Mouse (Mus musculus) embryonic fibroblast, embryonic 13.5 days (primary cell): ENCODE data around the gene Lyzl6. TPM values are rescaled to one million over a fixed set of nuclear protein-coding genes. Genes with fewer than 3 reads are reported as not detected.

ENCODE experiments used
- H3K27ac ChIP-seq: 2 replicates; pipeline ENCODE4 v1.5.1; 2012; ENCODE audit warnings: low read length, control low read depth, inconsistent platforms; ENCODE audit not compliant: insufficient read depth
- H3K4me1 ChIP-seq: 2 replicates; pipeline ENCODE4 v1.6.1; 2011; ENCODE audit warnings: low read length; ENCODE audit not compliant: control insufficient read depth, insufficient read depth
- H3K4me3 ChIP-seq: 2 replicates; pipeline ENCODE4 v1.5.1; 2011; ENCODE audit warnings: mild to moderate bottlenecking, control low read depth, low read length; ENCODE audit not compliant: insufficient read depth
- CTCF ChIP-seq: IDR thresholded peaks from 2 replicates; pipeline ENCODE4 v1.5.1; 2011; ENCODE audit warnings: mild to moderate bottlenecking, control low read depth, low read length, moderate library complexity, borderline replicate concordance; ENCODE audit not compliant: insufficient read depth
- POLR2A ChIP-seq: IDR thresholded peaks from 2 replicates; pipeline ENCODE4 v1.6.1; 2011; ENCODE audit warnings: low read depth, mild to moderate bottlenecking, control low read depth, low read length, moderate library complexity
- polyA plus RNA-seq: library from polyadenylated mRNA; stranded (reverse); fragments of >200 nt; gene quantifications from 2 replicates; pipeline ENCODE4 v1.2.4, GENCODE M21; 2011; ENCODE audit warnings: low read depth; ENCODE audit not compliant: missing spikeins, insufficient read length

Lyzl6 gene
- polyA plus RNA-seq, 1 experiment: not detected

- TF ChIP-seq CTCF (no peak), POLR2A (no peak)
- no peaks in the 10 kb centered on the region for H3K4me1 ChIP-seq
- no peak overlapping the region for H3K4me3 ChIP-seq
- no peak overlapping the region for H3K27ac ChIP-seq
Measured at GRCm38 (mm10) chr11:103646301-103646700, 7.6 kb upstream of the Lyzl6 start.

- H3K4me1 ChIP-seq: no peaks in the 10 kb centered on the region
- no peak for TF ChIP-seq CTCF
- no peak for TF ChIP-seq POLR2A
- H3K27ac ChIP-seq: no peak overlapping the region
- no peak overlapping the region for H3K4me3 ChIP-seq
Measured at GRCm38 (mm10) chr11:103645731-103646130, 7.0 kb upstream of the Lyzl6 start.

GRCm38 (mm10) chr11:103643211-103643610 is 4.5 kb upstream of the Lyzl6 start:
- TF ChIP-seq CTCF (no peak), POLR2A (no peak)

GRCm38 (mm10) chr11:103639407-103639946 is 787 bp upstream of the Lyzl6 start:
- peak; percentile 93 for TF ChIP-seq CTCF
- no peak for TF ChIP-seq POLR2A
- Histone ChIP-seq H3K4me1 (no peaks in the 10 kb centered on the region), H3K4me3 (no peak overlapping the region), H3K27ac (no peak overlapping the region)

More at GRCm38 (mm10) chr11:103643211-103643610, 4.5 kb upstream of the Lyzl6 start:
- H3K27ac ChIP-seq: no peak overlapping the region
- H3K4me3 ChIP-seq: no peak overlapping the region
- H3K4me1 ChIP-seq: no peaks in the 10 kb centered on the region

- Histone ChIP-seq H3K4me1 (no peaks in the 10 kb centered on the region), H3K4me3 (no peak overlapping the region), H3K27ac (no peak overlapping the region)
- TF ChIP-seq CTCF (no peak), POLR2A (no peak)
Measured at GRCm38 (mm10) chr11:103636261-103636660, 2.4 kb downstream of the Lyzl6 start.

- no peak overlapping the region for H3K4me3 ChIP-seq
- H3K27ac ChIP-seq: no peak overlapping the region
- no peak for TF ChIP-seq POLR2A
- TF ChIP-seq CTCF: no peak
- H3K4me1 ChIP-seq: no peaks in the 10 kb centered on the region
Measured at GRCm38 (mm10) chr11:103635481-103635880, 3.2 kb downstream of the Lyzl6 start.

GRCm38 (mm10) chr11:103634806-103635205 is 3.9 kb downstream of the Lyzl6 start:
- TF ChIP-seq CTCF (no peak), POLR2A (no peak)
- Histone ChIP-seq H3K4me1 (no peaks in the 10 kb centered on the region), H3K27ac (no peak overlapping the region), H3K4me3 (no peak overlapping the region)

- TF ChIP-seq CTCF (no peak), POLR2A (no peak)
- H3K4me3 ChIP-seq: no peak overlapping the region
- no peak overlapping the region for H3K27ac ChIP-seq
- no peaks in the 10 kb centered on the region for H3K4me1 ChIP-seq
Measured at GRCm38 (mm10) chr11:103627453-103627852, 11.2 kb downstream of the Lyzl6 start.

- Histone ChIP-seq H3K4me3 (no peak within 1 kb of the TSS), H3K4me1 (no peaks in the 10 kb centered on the region), H3K27ac (no peak within 1 kb of the TSS)
- TF ChIP-seq CTCF (no peak), POLR2A (no peak)
Measured at GRCm38 (mm10) chr11:103621040-103621439, 17.6 kb downstream of the Lyzl6 start, which contains the start of gene Gm884. Gene Gm884 (minus strand): TSS chr11:103621140.

- no peak overlapping the region for H3K4me3 ChIP-seq
- H3K27ac ChIP-seq: no peak overlapping the region
- H3K4me1 ChIP-seq: no peaks in the 10 kb centered on the region
- no peak for TF ChIP-seq POLR2A
- no peak for TF ChIP-seq CTCF
Measured at GRCm38 (mm10) chr11:103610772-103611171, 27.9 kb downstream of the Lyzl6 start.

- no peaks in the 10 kb centered on the region for H3K4me1 ChIP-seq
- TF ChIP-seq POLR2A: no peak
- TF ChIP-seq CTCF: no peak
- H3K4me3 ChIP-seq: no peak overlapping the region
- no peak overlapping the region for H3K27ac ChIP-seq
Measured at GRCm38 (mm10) chr11:103606611-103607010, 32.1 kb downstream of the Lyzl6 start.

Other genes starting within 250 kb of the Lyzl6 start
- 8.3 and 9.0 TPM in 2 replicates for gene Plekhm1, start 226.2 kb downstream of the Lyzl6 start, polyA plus RNA-seq
- not detected in 2 replicates for gene Lrrc37a, start 134.3 kb downstream of the Lyzl6 start, polyA plus RNA-seq
- gene Gm884, start 17.8 kb downstream of the Lyzl6 start, polyA plus RNA-seq: not detected in 2 replicates
- not detected in 2 replicates for gene Rprml, start 10.7 kb upstream of the Lyzl6 start, polyA plus RNA-seq
- 97.2 and 110 TPM in 2 replicates for gene Gosr2, start 59.0 kb upstream of the Lyzl6 start, polyA plus RNA-seq
- not detected in 2 replicates for gene Wnt9b, start 110.9 kb upstream of the Lyzl6 start, polyA plus RNA-seq
- not detected in 2 replicates for gene Wnt3, start 135.3 kb upstream of the Lyzl6 start, polyA plus RNA-seq